Mouse (Mus musculus) stomach, postnatal 0 days (tissue): ENCODE measurements around the gene Orai1.

Experiments used
- CTCF ChIP-seq: IDR thresholded peaks from 2 replicates; pipeline ENCODE4 v1.5.1; 2016; ENCODE audit warnings: antibody characterized with exemption, low read depth, mild to moderate bottlenecking, moderate library complexity
- EP300 ChIP-seq: optimal IDR thresholded peaks from 2 replicates; pipeline ENCODE3; 2016; ENCODE audit warnings: antibody characterized with exemption

- no peak for TF ChIP-seq CTCF
- no peak for TF ChIP-seq EP300
Measured at GRCm38 (mm10) chr5:123017504-123017903, 2.6 kb downstream of the Orai1 start.
